Mouse (Mus musculus) kidney, adult 11 months (tissue): ENCODE data around the gene Snf8.

Experiments used
- DNase-seq: peaks from one replicate; pipeline ENCODE4 v3.0.0; 2022

Snf8 gene

GRCm38 (mm10) chr11:96030571-96030970 lies 4.1 kb upstream of the Snf8 start:
- DNase-seq, result peak; percentile 76

DNA sequence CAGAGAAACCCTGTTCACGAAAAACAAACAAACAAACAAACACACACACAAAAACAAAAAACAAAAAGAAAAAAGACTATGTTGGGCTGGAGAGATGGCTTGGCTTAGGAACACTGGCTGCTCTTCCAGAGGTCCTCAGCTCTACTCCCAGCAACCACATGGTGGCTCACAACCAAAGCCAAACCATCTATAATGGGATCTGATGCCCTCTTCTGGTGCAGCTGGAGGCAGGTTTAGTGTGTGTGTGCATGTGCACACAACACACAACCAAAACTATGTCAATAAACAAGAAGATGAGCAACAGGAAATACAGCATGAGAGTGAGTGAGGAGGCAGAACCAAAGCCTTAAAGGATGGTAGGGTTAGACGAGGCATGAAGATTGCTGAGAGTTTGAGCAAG lies 3.0 kb upstream of the Snf8 start:
- DNase-seq, result no peak

GRCm38 (mm10) chr11:96033264-96033663 lies 1.4 kb upstream of the Snf8 start:
- no peak for DNase-seq

DNA sequence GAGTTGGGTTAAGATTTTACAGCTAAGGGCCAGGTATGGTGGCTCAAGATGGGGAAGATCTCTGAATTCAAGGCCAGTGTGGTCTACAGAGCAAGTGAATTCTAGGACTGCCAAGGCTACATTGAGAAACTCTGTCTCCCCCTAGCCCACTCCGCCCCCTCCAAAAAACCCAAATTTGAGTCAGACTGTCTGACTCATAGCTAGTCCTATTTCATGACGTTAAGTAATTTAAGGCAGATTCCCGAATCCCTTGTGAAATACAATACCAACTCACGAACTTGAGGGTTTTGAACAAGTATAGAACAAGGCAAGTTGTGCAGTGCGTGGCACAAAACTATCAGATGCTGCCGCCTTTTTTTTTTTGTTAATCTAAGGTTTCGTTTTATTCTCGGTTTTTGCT lies 569 bp upstream of the Snf8 start:
- no peak for DNase-seq

GRCm38 (mm10) chr11:96035133-96035532 lies 448 bp downstream of the Snf8 start:
- DNase-seq, result no peak

GRCm38 (mm10) chr11:96037499-96037898 lies 2.8 kb downstream of the Snf8 start:
- DNase-seq, result no peak

DNA sequence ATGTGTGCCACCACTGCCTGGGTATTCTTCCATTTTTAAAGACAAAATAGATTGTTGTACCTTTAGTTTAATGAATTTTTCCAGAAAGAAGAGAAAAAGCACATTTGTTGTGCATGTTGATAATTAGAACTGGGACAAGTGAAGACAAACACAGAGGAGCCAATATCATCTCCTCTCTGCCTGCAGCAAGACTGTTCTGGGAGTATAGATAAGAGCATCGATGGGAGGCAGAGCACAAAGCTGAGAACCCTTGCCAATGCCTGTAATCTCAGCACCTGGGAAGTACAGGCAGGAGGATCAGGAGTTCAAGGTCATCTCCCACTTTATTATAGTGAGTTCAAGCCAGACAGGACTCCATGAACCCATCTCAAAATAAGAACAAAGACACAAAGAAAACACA lies 3.9 kb downstream of the Snf8 start:
- no peak for DNase-seq

GRCm38 (mm10) chr11:96044803-96045567 lies 10.3 kb downstream of the Snf8 start:
- DNase-seq, result no peak

DNA sequence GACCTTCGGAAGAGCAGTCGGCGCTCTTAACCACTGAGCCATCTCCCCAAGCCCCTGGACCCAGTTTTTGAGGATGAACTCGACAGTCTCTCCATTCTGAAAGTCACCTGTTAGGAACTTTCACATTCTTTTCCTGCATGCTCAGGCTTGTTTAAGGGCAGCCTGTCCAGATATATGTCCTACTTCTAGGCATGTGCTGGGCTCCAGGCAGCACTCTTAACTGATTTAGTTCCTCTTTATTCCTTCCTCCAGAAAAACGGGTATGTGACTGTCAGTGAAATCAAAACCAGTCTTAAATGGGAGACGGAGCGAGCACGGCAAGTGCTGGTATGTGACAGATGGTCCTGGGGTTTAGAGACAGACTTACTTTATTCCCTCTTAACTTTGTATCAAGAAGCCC lies 11.3 kb downstream of the Snf8 start:
- DNase-seq, result no peak

- no peak for DNase-seq
Measured at GRCm38 (mm10) chr11:96046793-96047192, 12.1 kb downstream of the Snf8 start.

DNA sequence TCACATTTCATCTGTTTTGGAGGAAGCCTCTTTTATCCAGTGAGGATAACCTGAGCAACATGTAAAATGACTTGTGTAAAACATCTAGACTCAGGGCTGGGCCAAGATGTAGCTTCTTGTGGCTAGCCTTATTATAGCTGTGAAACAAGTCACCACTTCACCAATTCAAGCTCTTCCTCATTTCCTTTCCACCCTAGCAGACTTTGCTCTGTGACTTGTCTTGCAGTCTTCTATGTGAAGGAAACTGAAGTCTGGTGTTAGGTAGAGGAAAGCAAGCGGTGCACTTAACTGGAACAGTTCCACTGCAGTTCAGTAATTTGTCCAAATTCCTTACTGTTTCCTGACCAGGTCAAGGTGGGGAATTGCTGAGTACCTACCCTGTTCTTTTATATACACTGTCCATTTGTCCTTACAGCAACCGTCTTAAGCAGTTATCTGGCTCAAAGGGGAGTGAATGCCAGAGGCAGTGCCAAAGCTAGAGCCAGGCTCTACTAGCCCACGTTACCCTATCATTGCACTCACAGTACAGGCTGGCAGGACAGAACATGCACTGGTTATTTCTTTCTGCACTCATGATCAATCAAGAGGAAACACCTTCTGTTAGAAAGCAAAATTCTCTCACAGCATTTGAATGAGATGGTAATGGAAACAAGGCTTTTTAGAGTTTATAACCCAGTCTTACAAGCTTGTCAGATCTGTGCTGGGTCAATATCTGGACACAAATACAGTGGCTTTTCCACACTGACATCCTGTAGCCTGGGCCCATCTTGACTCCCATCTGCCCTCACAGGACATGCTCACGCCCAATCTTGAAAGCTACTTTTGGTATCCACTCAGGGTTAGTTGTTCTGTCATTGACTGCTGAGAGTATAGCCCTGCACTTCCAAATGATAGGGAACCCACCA lies 13.0 kb downstream of the Snf8 start:
- no peak for DNase-seq

DNA sequence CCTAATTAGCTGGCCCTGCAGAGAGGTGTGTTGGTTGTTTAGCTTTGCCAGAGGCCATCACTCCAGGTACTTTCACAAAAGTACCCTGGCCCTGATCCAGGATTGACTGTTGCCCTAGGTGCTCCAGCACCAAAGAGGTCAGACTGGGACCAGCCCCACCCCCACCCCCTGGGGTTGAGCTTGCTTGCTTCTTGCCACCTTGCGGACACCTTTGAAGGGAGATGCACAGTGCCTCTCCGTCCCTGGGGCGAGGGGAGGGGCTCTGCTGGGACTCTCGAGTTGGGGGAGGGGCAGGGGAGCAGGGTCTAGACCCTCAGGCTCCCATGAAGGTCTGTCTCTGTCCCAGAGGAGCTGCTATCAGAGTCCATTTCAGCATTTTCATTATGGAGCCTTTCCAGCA lies 15.3 kb downstream of the Snf8 start:
- DNase-seq, result no peak

DNA sequence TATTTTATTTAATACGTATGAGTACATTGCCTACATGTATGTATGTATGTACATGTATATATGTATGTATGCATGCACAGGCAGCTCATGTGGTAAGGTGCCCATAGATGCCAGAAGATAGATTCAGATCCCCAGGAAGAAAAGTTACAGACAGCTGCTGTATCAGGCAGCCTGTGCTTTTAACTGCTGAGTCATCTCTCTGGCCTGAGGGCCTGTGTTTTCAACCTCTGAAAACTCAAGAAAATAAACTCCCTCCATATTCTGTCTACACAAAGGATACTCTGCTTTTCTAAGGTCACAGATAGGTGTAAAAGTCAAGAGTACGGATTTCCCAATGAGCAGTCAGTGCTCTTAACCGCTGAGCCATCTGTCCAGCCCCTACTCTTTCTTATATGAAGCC lies 16.2 kb downstream of the Snf8 start:
- DNase-seq, result no peak

DNA sequence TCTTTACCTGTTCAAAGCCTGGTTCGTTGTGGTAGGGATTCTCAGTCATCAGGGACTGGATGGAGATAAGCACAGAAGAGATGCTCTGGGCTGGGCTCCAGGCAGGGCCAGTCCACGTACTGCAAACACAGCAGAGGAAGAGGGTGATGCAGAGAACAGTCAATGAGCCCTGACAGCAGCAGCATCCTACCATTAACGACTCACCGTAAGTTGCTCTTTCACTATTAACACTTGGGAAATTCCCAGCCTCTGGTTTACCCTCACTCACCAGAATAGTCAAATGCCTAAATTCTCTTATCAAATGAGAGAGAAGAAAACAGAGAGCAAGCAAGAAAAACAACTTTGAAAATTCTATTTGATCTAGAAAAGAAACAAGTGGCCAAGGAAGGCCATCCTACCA lies 23.6 kb downstream of the Snf8 start:
- DNase-seq, result no peak

DNA sequence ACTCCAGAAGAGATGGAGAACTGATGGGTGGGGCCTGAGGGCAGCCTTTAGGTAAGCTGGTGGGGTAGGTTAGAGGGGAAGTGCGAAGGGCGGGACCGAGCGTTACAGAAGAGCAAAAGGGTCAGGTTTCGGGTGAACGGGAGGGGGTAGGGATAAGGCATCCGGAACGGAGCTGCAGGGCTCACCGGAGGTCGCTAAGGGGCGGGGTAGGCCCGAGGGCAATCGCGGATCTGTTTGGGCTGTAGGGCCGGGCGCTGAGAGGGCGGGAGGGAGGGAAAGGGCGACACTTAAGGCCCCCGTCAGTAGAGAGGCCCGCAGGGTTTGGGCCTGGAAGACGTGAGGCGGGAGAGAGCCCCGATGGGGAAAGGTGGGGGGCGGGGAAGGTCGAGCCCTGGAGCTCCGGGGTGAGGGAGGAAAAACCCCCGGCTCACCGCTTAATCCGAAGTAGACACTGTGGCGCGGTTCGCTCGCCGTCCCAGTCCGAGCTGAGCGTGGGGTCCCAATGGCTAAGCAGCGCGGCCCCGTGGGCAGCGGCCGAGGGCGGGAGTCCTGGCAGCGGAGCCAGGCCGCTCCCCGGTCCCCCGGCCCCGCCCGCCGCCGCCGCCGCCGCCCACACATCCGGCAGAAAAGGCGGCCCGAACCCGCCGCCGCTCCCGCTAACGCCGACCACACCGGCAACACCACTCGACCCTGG lies 30.0 kb downstream of the Snf8 start:
- peak; percentile 36 for DNase-seq

DNA sequence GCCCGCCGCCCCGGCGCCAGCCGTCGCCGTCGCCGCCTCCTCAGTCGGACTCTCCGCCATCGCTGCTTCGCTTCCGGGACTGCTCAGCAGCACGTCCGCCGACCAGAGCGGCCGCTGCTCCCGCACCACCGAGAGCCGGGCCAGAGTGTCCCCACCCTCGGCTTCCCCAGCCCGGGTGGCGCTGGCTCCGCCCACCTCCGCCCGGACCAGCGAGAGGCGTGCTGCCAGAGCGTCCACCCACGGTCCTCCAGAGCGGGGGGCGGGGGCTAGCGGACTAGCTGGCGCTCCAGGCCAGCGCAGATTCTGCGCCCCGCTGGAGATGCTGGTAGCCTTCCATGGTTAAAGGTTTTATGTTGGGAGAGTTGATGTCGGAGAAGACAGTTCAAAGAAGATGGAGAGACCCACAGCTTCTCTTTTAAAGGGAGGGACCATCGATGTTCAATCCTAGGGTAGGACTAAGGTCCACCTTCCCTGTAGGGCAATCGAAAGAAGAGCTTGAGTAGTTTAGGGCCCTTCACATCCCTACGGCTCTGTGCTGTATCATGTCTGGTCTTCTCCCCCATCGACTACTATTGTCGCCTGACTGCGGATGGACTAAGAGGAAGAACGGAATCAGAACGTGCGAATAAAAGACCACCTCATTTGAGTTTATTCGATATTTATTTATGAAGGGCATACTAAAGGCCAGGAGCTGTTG lies 30.7 kb downstream of the Snf8 start, which contains the start of gene Ube2z:
TSS of gene Ube2z (minus strand) at position 174 of the 697 bp plus-strand sequence.
- peak; percentile 95 for DNase-seq

GRCm38 (mm10) chr11:96068231-96068630 lies 33.5 kb downstream of the Snf8 start:
- DNase-seq, result no peak

GRCm38 (mm10) chr11:96070353-96070752 lies 35.7 kb downstream of the Snf8 start:
- no peak for DNase-seq

GRCm38 (mm10) chr11:96071013-96071412 lies 36.3 kb downstream of the Snf8 start:
- no peak for DNase-seq

DNA sequence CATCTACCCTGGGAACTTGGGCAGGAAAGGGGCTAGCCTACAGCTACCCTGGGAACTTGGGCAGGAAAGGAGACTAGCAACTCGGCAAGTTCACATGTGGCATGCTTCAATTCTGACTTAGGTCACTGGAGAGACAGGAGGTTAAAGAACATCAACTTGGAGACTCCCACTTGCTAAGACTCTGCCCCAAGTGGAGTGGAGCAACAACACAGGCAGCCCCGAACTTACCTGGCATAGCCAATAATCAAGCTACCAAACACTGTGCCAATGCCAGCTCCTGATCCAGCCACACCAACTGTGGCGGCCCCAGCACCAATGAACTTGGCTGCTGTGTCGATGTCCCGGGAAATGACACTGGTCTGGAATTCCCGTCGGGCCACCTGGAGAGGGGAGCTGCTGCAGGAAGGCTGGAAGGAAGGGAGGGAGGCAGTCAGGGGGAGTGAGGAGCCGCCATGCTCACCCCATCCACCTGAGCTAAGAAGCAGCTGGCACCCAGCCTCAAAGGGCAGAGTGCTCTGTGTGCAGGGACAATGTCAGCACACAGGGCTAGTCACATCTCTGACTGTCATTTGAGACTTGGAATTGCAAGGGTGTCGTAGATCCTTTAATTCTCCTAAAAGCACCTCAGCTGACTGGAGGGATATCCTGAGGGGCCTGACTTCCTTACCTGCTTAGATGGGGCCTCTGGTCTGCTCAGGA lies 38.8 kb downstream of the Snf8 start:
- no peak for DNase-seq

DNA sequence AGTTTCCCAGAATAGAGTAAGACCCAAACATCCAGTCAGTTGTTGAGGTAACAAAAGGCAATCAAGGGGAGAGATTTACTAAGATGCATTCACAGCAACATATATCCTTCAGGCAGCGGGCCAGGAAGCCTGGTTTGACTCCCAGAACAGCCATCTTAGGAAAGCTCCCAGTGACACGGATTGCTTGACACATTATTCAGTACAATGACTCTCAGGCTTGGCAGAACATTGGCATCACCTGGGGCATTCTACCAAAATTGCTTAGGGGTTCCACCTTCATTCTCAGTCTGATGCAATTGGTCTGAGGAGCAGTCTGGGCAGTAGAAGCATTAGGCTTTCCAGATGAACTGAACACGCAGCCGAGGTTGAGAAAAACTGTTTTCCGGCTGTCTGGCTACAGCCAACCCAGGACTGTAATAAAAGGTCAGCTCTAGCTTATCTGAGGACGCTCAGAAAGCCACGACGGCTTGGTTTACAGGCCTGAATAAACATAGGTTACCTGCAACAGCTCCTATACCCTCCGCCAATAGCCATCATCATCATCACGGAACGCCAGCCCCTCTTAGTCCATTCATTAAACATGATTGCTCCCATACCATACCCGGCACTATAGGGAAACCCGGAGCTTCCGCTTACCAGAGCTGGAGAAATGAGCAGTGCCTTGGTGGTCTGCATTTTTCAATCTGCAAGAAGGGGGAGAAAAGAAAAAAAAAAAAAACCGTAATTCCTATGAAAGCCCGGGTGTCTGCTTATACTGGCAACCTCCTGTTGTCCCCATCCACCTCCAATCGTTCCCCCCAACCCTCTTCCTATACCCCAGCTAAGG lies 39.9 kb downstream of the Snf8 start:
- peak; percentile 34 for DNase-seq
